10 mouse cellular contexts compared by ENCODE assay signal in the genomic region with DNA sequence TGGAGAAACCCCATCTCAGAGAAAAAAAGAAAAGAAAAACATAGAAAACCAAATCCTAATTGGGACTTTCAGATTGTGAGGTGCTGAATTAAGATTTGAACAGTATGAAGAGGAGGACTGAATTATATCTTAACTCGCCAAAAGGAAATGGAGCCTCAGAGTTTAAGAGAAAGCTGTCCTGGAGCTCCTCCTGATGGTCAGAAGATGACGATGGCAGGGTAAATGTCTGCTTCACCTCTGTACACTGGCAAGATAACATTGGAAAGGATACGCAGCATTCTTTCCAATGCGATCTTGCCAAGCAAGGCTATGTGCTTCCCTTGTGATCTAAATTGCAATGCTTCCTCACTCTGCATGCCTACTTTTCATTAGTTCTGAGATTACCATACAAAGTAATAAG. TPM values are rescaled to one million over a fixed set of nuclear protein-coding genes. Genes with fewer than 3 reads are reported as not detected.
DNase-seq lines count a peak whose midpoint lies in the region; ATAC-seq and TF ChIP-seq lines count a peak whose summit lies in the region.
"Had no signal": no experiment of that assay in that cellular context is flagged by ENCODE, and none has a peak within 500 bp of the region (broad histone marks: within the 10 kb centered on the region; RNA-seq: fewer than 3 reads in every experiment).

No protein-coding gene starts in this region.

- TF ChIP-seq POLR2A in thymus, adult 2 months (IDR thresholded peaks at IDR 0.05; ENCODE audit: control insufficient read depth, extremely low read depth, insufficient read depth, low read length, poor library complexity): no peak

- peak; percentile 60 for TF ChIP-seq CTCF in gastrocnemius, adult 2 months (IDR thresholded peaks at IDR 0.05)
- no peak for TF ChIP-seq CTCF in thymus, adult 2 months (IDR thresholded peaks at IDR 0.05; ENCODE audit: borderline replicate concordance, control insufficient read depth, extremely low read depth, insufficient read depth, low read length, poor library complexity)

- intact Hi-C loops in gastrocnemius, adult 2 months (cut with DNase I): loop anchor here (2.0 kb wide), 1 partner anchor 46 kb away; no protein-coding TSS in a partner anchor

- WGBS in thymus, adult 2 months: 78% methylated on average over 4 of the region's 4 CpGs

- no peak for DNase-seq in gastrocnemius, adult 2 months
- DNase-seq in gastrocnemius, adult 8-10 months (ENCODE audit: low spot score in 2 of 2): no peak
- peak; percentile 4 for DNase-seq in thymus, postnatal 25 days
- no peak for DNase-seq in thymus, adult 2 months
- DNase-seq in kidney, postnatal 36 days: peak; percentile 34 to 38
- peak; percentile 7 for DNase-seq in thymus, postnatal 4 days
- DNase-seq in frontal cortex, postnatal 10 days (ENCODE audit: low spot score in 2 of 2): no peak

- H3K27me3 ChIP-seq in thymus, adult 2 months (ENCODE audit: control insufficient read depth, insufficient read depth, low read length): no peaks in the 10 kb centered on the region
- H3K27me3 ChIP-seq: limb, embryonic 15.5 days had no signal

- no peaks in the 10 kb centered on the region for H3K36me3 ChIP-seq in thymus, adult 2 months (ENCODE audit: control insufficient read depth, insufficient read depth, low read length)
- H3K36me3 ChIP-seq: limb, embryonic 15.5 days had no signal

- H3K27ac ChIP-seq in gastrocnemius, adult 2 months: no peak overlapping the region
- no peak overlapping the region for H3K27ac ChIP-seq in thymus, adult 2 months (ENCODE audit: control insufficient read depth, insufficient read depth, low read length)
- H3K27ac ChIP-seq: limb, embryonic 15.5 days had no signal

- no peaks in the 10 kb centered on the region for H3K4me1 ChIP-seq in thymus, adult 2 months (replicated peaks; ENCODE audit: control insufficient read depth, insufficient read depth, low read length)
- H3K4me1 ChIP-seq: limb, embryonic 15.5 days had no signal

- no peak for ATAC-seq in monocyte, adult 5-6 weeks (replicated peaks; ENCODE audit: insufficient number of reproducible peaks, low FRiP score, low TSS enrichment, poor library complexity, severe bottlenecking)

- no peak overlapping the region for H3K4me3 ChIP-seq in gastrocnemius, adult 2 months
- no peak overlapping the region for H3K4me3 ChIP-seq in thymus, adult 2 months (ENCODE audit: control insufficient read depth, insufficient read depth, low read length)
- H3K4me3 ChIP-seq: limb, embryonic 15.5 days had no signal

RNA-seq across cellular contexts. Expression of gene 4930558C23Rik, which starts 8.3 kb away (rescaled TPM):
- total RNA-seq in gastrocnemius, adult 2 months (2021): not detected
- under 1 TPM in 1 of 4 experiments, not detected in 3; 0.92 TPM for total RNA-seq in gastrocnemius, adult 8-10 months (2022)
- polyA plus RNA-seq in thymus, adult 2 months (2012; rRNA removed): not detected in 2 replicates
- not detected in 3 replicates for total RNA-seq in monocyte, adult 5-6 weeks (2017)
- total RNA-seq: hematopoietic stem cell, adult 5-6 weeks had no signal
- polyA plus RNA-seq: limb, embryonic 15.5 days had no signal

RNA-seq across cellular contexts. Expression of gene Setdb1, which starts 37.4 kb away (rescaled TPM):
- total RNA-seq in gastrocnemius, adult 2 months (2021): 10 to 100 TPM; 10.6 to 11.7 TPM
- 10 to 100 TPM in 2 of 4 experiments, 1 to 10 TPM in 2; 8.4 to 10.7 (median 10.1) TPM for total RNA-seq in gastrocnemius, adult 8-10 months (2022)
- 30.7 and 31.8 TPM in 2 replicates for polyA plus RNA-seq in thymus, adult 2 months (2012; rRNA removed)
- total RNA-seq in monocyte, adult 5-6 weeks (2017): 21.0 to 33.6 TPM (median 22.6 TPM) in 3 replicates

RNA-seq across cellular contexts. Expression of gene Arnt, which starts 39.8 kb away (rescaled TPM):
- 10 to 100 TPM; 43.2 to 48.0 TPM for total RNA-seq in gastrocnemius, adult 2 months (2021)
- total RNA-seq in gastrocnemius, adult 8-10 months (2022): 10 to 100 TPM; 45.0 to 51.9 (median 46.6) TPM
- polyA plus RNA-seq in thymus, adult 2 months (2012; rRNA removed): 40.5 and 54.5 TPM in 2 replicates
- 30.7 to 46.7 TPM (median 44.1 TPM) in 3 replicates for total RNA-seq in monocyte, adult 5-6 weeks (2017)

Comparison
In these comparisons a context has a peak if more than half of its experiments do, and no peak if none do; other contexts are left out.
1. DNase-seq: peak in thymus, postnatal 25 days (single experiment), kidney, postnatal 36 days (2 of 2) and thymus, postnatal 4 days (single experiment); none in gastrocnemius, adult 2 months (single experiment), gastrocnemius, adult 8-10 months (0 of 2), thymus, adult 2 months (single experiment) and frontal cortex, postnatal 10 days (0 of 2).